Mouse (Mus musculus): ENCODE data around the gene Pgbd5.

DNA sequence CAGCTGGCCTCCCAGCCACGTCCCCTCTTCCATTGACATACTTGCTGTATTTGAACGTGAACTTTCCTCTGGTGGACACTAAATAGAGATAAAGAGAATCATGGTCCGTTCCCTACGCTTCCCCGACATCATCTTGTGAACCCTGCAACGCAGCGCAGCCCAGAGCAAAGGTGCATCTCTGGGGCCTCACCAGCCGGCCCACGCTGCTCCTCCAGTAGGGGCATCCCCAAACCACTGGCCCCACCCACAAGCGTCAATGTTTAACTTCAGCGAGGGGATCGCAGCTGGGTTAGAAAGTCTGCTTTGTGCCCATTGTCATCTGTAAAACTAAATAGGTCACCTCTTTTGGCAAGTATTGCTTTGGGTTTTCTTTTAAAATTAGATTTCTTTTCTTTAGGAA, 95.5 kb downstream of the Pgbd5 start:
- TF ChIP-seq POLR2A (IDR thresholded peaks at IDR 0.05; ENCODE audit: insufficient read depth, low read depth, low read length) (no peak), CTCF (IDR thresholded peaks at IDR 0.05) (no peak), EP300 (IDR thresholded peaks at IDR 0.05; ENCODE audit: insufficient read depth, low read depth, low read length) (no peak)
